In genomic region chr17:33523431-33523917, GRCm38 (mm10) we compare ENCODE assay signal across 9 mouse cellular contexts. TPM values are rescaled to one million over a fixed set of nuclear protein-coding genes. Genes with fewer than 3 reads are reported as not detected.
DNase-seq lines count a peak whose midpoint lies in the region; ATAC-seq and TF ChIP-seq lines count a peak whose summit lies in the region.
"Had no signal": no experiment of that assay in that cellular context is flagged by ENCODE, and none has a peak within 500 bp of the region (broad histone marks: within the 10 kb centered on the region; RNA-seq: fewer than 3 reads in every experiment).

No protein-coding gene starts in this region.

- peak; percentile 64 for ATAC-seq in heart, embryonic 11.5 days (replicated peaks; ENCODE audit: insufficient number of reproducible peaks, low FRiP score, low TSS enrichment)
- ATAC-seq in hindbrain, embryonic 16.5 days, result peak; percentile 34; the same call in 1 of the 2 replicates
- peak; percentile 63 for ATAC-seq in midbrain, embryonic 12.5 days (ENCODE audit: low FRiP score, low read depth)
- ATAC-seq in granulocyte monocyte progenitor cell, adult 5-6 weeks (replicated peaks; ENCODE audit: poor library complexity, severe bottlenecking), result no peak

- H3ac ChIP-seq in C2C12 (ENCODE audit: control insufficient read depth, insufficient read length, low read depth), result no peak overlapping the region

- H3K4me3 ChIP-seq in heart, embryonic 11.5 days (ENCODE audit: low read depth, low read length), result peak overlapping the region; percentile 67
- peak overlapping the region; percentile 61 for H3K4me3 ChIP-seq in C2C12 (ENCODE audit: insufficient read depth, poor library complexity, severe bottlenecking)
- peak overlapping the region; percentile 78 for H3K4me3 ChIP-seq in embryonic facial prominence, embryonic 10.5 days
- H3K4me3 ChIP-seq in hindbrain, embryonic 16.5 days (ENCODE audit: low read length), result peak overlapping the region; percentile 71
- H3K4me3 ChIP-seq in midbrain, embryonic 12.5 days, result peak overlapping the region; percentile 64

- no peaks in the 10 kb centered on the region for H3K9me3 ChIP-seq in heart, embryonic 11.5 days (replicated peaks; ENCODE audit: control insufficient read depth, low read length)
- H3K9me3 ChIP-seq in embryonic facial prominence, embryonic 10.5 days, result no peaks in the 10 kb centered on the region
- H3K9me3 ChIP-seq in hindbrain, embryonic 16.5 days (ENCODE audit: control insufficient read depth, low read length), result no peaks in the 10 kb centered on the region
- no peaks in the 10 kb centered on the region for H3K9me3 ChIP-seq in midbrain, embryonic 12.5 days

- H3K79me3 ChIP-seq in C2C12 (ENCODE audit: low read depth), result no peaks in the 10 kb centered on the region

- H3K4me2 ChIP-seq in heart, embryonic 11.5 days, result peak overlapping the region; percentile 69
- peak overlapping the region; percentile 79 for H3K4me2 ChIP-seq in hindbrain, embryonic 16.5 days (ENCODE audit: low read length)
- H3K4me2 ChIP-seq in midbrain, embryonic 12.5 days (replicated peaks), result peak overlapping the region; percentile 69

- peaks cover 27% of the 10 kb centered on the region for H3K79me2 ChIP-seq in C2C12 (ENCODE audit: control insufficient read depth, insufficient read depth)

- TF ChIP-seq CTCF in C2C12 (IDR thresholded peaks at IDR 0.05; ENCODE audit: control insufficient read depth, insufficient read depth, insufficient read length), result no peak

- no peaks in the 10 kb centered on the region for H3K27me3 ChIP-seq in heart, embryonic 11.5 days (ENCODE audit: control insufficient read depth, insufficient read depth, low read length)
- H3K27me3 ChIP-seq in C2C12 (ENCODE audit: control insufficient read depth, insufficient read depth, insufficient read length), result peaks cover under 1% of the 10 kb centered on the region
- H3K27me3 ChIP-seq in embryonic facial prominence, embryonic 10.5 days (replicated peaks; ENCODE audit: low read depth, poor library complexity, severe bottlenecking), result no peaks in the 10 kb centered on the region
- H3K27me3 ChIP-seq in hindbrain, embryonic 16.5 days (replicated peaks; ENCODE audit: control insufficient read depth, insufficient read depth, low read length), result no peaks in the 10 kb centered on the region
- H3K27me3 ChIP-seq in midbrain, embryonic 12.5 days, result no peaks in the 10 kb centered on the region
- H3K27me3 ChIP-seq: Patski had no signal

- no peak for DNase-seq in heart, postnatal 4 days
- no peak for DNase-seq in embryonic facial prominence, embryonic 10.5 days (ENCODE audit: low spot score)
- no peak for DNase-seq in cerebellum, adult 9-10 months

- no peaks in the 10 kb centered on the region for H3K36me3 ChIP-seq in heart, embryonic 11.5 days (ENCODE audit: control insufficient read depth, insufficient read depth, low read length)
- H3K36me3 ChIP-seq in C2C12 (ENCODE audit: control insufficient read depth, insufficient read depth), result no peaks in the 10 kb centered on the region
- H3K36me3 ChIP-seq in embryonic facial prominence, embryonic 10.5 days (replicated peaks), result peaks cover 18% of the 10 kb centered on the region
- H3K36me3 ChIP-seq in hindbrain, embryonic 16.5 days (ENCODE audit: control insufficient read depth, insufficient read depth, low read length), result no peaks in the 10 kb centered on the region
- peaks cover under 1% of the 10 kb centered on the region; the same call in 1 of the 2 replicates for H3K36me3 ChIP-seq in midbrain, embryonic 12.5 days

- H3K4me1 ChIP-seq in heart, embryonic 11.5 days (ENCODE audit: control insufficient read depth, insufficient read depth, low read length), result peaks cover 19% of the 10 kb centered on the region; the same call in 1 of the 2 replicates
- peaks cover 53% of the 10 kb centered on the region for H3K4me1 ChIP-seq in embryonic facial prominence, embryonic 10.5 days
- peaks cover 13% of the 10 kb centered on the region for H3K4me1 ChIP-seq in hindbrain, embryonic 16.5 days (ENCODE audit: control insufficient read depth, insufficient read depth, low read depth, low read length)
- H3K4me1 ChIP-seq in midbrain, embryonic 12.5 days, result peaks cover 20% of the 10 kb centered on the region

- 11% methylated on average over 11 of the region's 13 CpGs for WGBS in heart, embryonic 11.5 days (ENCODE audit: insufficient replicate concordance)
- 3% methylated on average over 13 of the region's 13 CpGs for WGBS in embryonic facial prominence, embryonic 10.5 days
- 3% methylated on average over 12 of the region's 13 CpGs for WGBS in hindbrain, embryonic 16.5 days
- 8% methylated on average over 11 of the region's 13 CpGs for WGBS in midbrain, embryonic 12.5 days

- peak overlapping the region; percentile 78 for H3K9ac ChIP-seq in heart, embryonic 11.5 days (ENCODE audit: low read depth, low read length)
- H3K9ac ChIP-seq in hindbrain, embryonic 16.5 days (ENCODE audit: low read depth, low read length), result peak overlapping the region; percentile 87
- peak overlapping the region; percentile 66 for H3K9ac ChIP-seq in midbrain, embryonic 12.5 days (replicated peaks)

- peak overlapping the region; percentile 80 for H3K27ac ChIP-seq in heart, embryonic 11.5 days (ENCODE audit: low read depth, low read length)
- H3K27ac ChIP-seq in embryonic facial prominence, embryonic 10.5 days (replicated peaks), result peak overlapping the region; percentile 93
- peak overlapping the region; percentile 73 for H3K27ac ChIP-seq in hindbrain, embryonic 16.5 days (ENCODE audit: low read depth, low read length)
- peak overlapping the region; percentile 73 for H3K27ac ChIP-seq in midbrain, embryonic 12.5 days (replicated peaks)

TF ChIP-seq in C2C12, 6 proteins besides CTCF, POLR2A, EP300 and RAD21:
- TF ChIP-seq USF1 (IDR thresholded peaks at IDR 0.05; ENCODE audit: low read depth) (no peak), MYOD1 (IDR thresholded peaks at IDR 0.05; ENCODE audit: control insufficient read depth, insufficient read length, low read depth) (no peak)

RNA-seq across cellular contexts. Expression of gene Adamts10, which starts 0.5 kb away (rescaled TPM):
- 36.4 and 41.9 TPM in 2 replicates for polyA plus RNA-seq in heart, embryonic 11.5 days (2014; fragmentation: Nextera tagmentation; extraction: Ambion mirVana)
- total RNA-seq in heart, postnatal 4 days (2021), result 10 to 100 TPM; 35.3 to 36.1 TPM
- polyA plus RNA-seq in C2C12 (2012; fragmentation: generic; extraction: Trizol), result 6.2 TPM
- polyA plus RNA-seq in embryonic facial prominence, embryonic 10.5 days (2016; fragmentation: Nextera tagmentation; extraction: Ambion mirVana), result 58.3 and 70.1 TPM in 2 replicates
- 55.4 and 65.3 TPM in 2 replicates for polyA plus RNA-seq in hindbrain, embryonic 16.5 days (2015; fragmentation: Nextera tagmentation; extraction: Ambion mirVana)
- 51.3 and 59.4 TPM in 2 replicates for polyA plus RNA-seq in midbrain, embryonic 12.5 days (2016; fragmentation: Nextera tagmentation; extraction: Ambion mirVana)
- 36.8 and 48.4 TPM in 2 replicates for total RNA-seq in granulocyte monocyte progenitor cell, adult 5-6 weeks (2014; fragmentation: Nextera tagmentation)
- 18.3 and 19.7 TPM in 2 replicates for total RNA-seq in granulocyte monocyte progenitor cell, adult 5-6 weeks (2017)

RNA-seq across cellular contexts. Expression of gene Myo1f, which starts 32.0 kb away (rescaled TPM):
- polyA plus RNA-seq in heart, embryonic 11.5 days (2014; fragmentation: Nextera tagmentation; extraction: Ambion mirVana), result 0.82 and 1.0 TPM in 2 replicates
- total RNA-seq in heart, postnatal 4 days (2021), result 1 to 10 TPM; 1.2 to 2.3 TPM
- not detected for polyA plus RNA-seq in C2C12 (2012; fragmentation: generic; extraction: Trizol)
- 2.0 and 2.3 TPM in 2 replicates for polyA plus RNA-seq in embryonic facial prominence, embryonic 10.5 days (2016; fragmentation: Nextera tagmentation; extraction: Ambion mirVana)
- polyA plus RNA-seq in hindbrain, embryonic 16.5 days (2015; fragmentation: Nextera tagmentation; extraction: Ambion mirVana), result 1.4 and 2.5 TPM in 2 replicates
- polyA plus RNA-seq in midbrain, embryonic 12.5 days (2016; fragmentation: Nextera tagmentation; extraction: Ambion mirVana), result 2.6 and 3.5 TPM in 2 replicates
- total RNA-seq in granulocyte monocyte progenitor cell, adult 5-6 weeks (2014; fragmentation: Nextera tagmentation), result 93.6 and 116 TPM in 2 replicates
- 108 and 121 TPM in 2 replicates for total RNA-seq in granulocyte monocyte progenitor cell, adult 5-6 weeks (2017)
- polyA plus RNA-seq: Patski had no signal
